Mouse (Mus musculus) liver, adult 2 months (tissue): Measurements from ENCODE around the gene Epha6. TPM values are rescaled to one million over a fixed set of nuclear protein-coding genes. Genes with fewer than 3 reads are reported as not detected.

ENCODE experiments used
- DNase-seq: peaks from one replicate; pipeline ENCODE4 v3.0.0-alpha.2; 2011; ENCODE audit warnings: low read depth, low spot score; ENCODE audit errors: extremely low read depth
- H3K27ac ChIP-seq: fragments of 200-500 bp; replicated peaks from 2 replicates; pipeline ENCODE4 v1.5.1; 2012; ENCODE audit warnings: low read depth, mild to moderate bottlenecking, control low read depth, inconsistent platforms, low read length; ENCODE audit not compliant: insufficient read depth
- H3K27me3 ChIP-seq: fragments of 200-500 bp; 2 replicates; pipeline ENCODE4 v1.6.1; 2012; ENCODE audit warnings: mild to moderate bottlenecking, moderate library complexity, low read length, inconsistent platforms; ENCODE audit not compliant: control insufficient read depth, insufficient read depth
- H3K36me3 ChIP-seq: fragments of 200-500 bp; 2 replicates; pipeline ENCODE4 v1.6.1; 2012; ENCODE audit warnings: low read length, inconsistent platforms; ENCODE audit not compliant: control insufficient read depth, insufficient read depth
- H3K4me1 ChIP-seq: fragments of 200-500 bp; 2 replicates; pipeline ENCODE4 v1.6.1; 2011; ENCODE audit warnings: low read length; ENCODE audit not compliant: control insufficient read depth, insufficient read depth
- H3K4me3 ChIP-seq: fragments of 200-500 bp; 2 replicates; pipeline ENCODE4 v1.5.1; 2011; ENCODE audit warnings: low read depth, mild to moderate bottlenecking, control low read depth, low read length, moderate library complexity; ENCODE audit not compliant: insufficient read depth
- H3K79me2 ChIP-seq: fragments of 200-500 bp; 2 replicates; pipeline ENCODE4 v1.6.1; 2012; ENCODE audit warnings: inconsistent platforms, mild to moderate bottlenecking, low read length, moderate library complexity; ENCODE audit not compliant: control insufficient read depth, insufficient read depth
- H3K9ac ChIP-seq: fragments of 200-500 bp; 2 replicates; pipeline ENCODE4 v1.6.1; 2012; ENCODE audit warnings: low read depth, mild to moderate bottlenecking, control low read depth, inconsistent platforms, low read length
- CTCF ChIP-seq: fragments of 200-500 bp; IDR thresholded peaks from 2 replicates; pipeline ENCODE4 v1.5.1; 2011; ENCODE audit warnings: low read depth, low read length, control low read depth
- POLR2A ChIP-seq: fragments of 200-500 bp; IDR thresholded peaks from 2 replicates; pipeline ENCODE4 v1.6.1; 2011; ENCODE audit warnings: low read length, control low read depth; ENCODE audit not compliant: insufficient read depth; ENCODE audit errors: extremely low read depth
- WGBS: fragments of 180-500 bp; shearing (Covaris S2); methylation state at CpG from one replicate; pipeline ENCODE4 v1.1.7; 2018; 5-methylcytosine and 5-hydroxymethylcytosine counted together
- polyA plus RNA-seq: library from polyadenylated mRNA; depleted of rRNA; stranded (reverse); fragments of >200 nt; gene quantifications from 2 replicates; pipeline ENCODE4 v1.2.3, GENCODE M21; 2012
- total RNA-seq: library from RNA; depleted of rRNA; stranded (reverse); fragments of >200 nt; gene quantifications from 2 replicates; pipeline ENCODE4 v1.2.3, GENCODE M21; 2014

Epha6 gene
- total and polyA plus RNA-seq, 2 experiments: not detected

GRCm38 (mm10) chr16:60095333-60095732, 510.0 kb downstream of the Epha6 start:
- H3K4me3 ChIP-seq: no peak overlapping the region
- no peaks in the 10 kb centered on the region for H3K27me3 ChIP-seq
- WGBS: 44% methylated on average over 1 of the region's 1 CpGs
- no peak overlapping the region for H3K27ac ChIP-seq
- H3K36me3 ChIP-seq: no peaks in the 10 kb centered on the region
- H3K79me2 ChIP-seq: no peaks in the 10 kb centered on the region
- H3K9ac ChIP-seq: no peak overlapping the region
- TF ChIP-seq CTCF: no peak
- TF ChIP-seq POLR2A: no peak
- no peaks in the 10 kb centered on the region for H3K4me1 ChIP-seq
- DNase-seq: no peak

DNA sequence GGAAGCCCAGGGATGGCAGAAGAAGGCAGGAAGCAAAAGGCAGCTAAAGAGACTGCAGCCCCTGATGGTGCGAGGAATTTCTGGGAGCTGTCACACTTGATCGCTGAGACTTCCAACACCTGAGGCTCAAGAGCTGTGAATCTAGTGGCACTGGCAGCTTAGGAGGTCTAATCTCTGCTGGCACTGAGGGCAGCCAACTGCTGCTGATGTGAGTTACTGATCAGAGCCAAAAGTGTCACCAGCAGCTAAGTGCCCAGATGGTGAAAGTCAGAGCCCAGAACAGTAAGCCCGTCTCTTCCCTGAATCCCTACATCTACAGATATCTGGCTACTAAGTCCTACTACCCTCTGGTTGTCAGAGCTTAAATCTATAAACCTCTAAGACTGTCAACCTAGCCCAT, 518.4 kb downstream of the Epha6 start:
- H3K27me3 ChIP-seq: no peaks in the 10 kb centered on the region
- no peak overlapping the region for H3K9ac ChIP-seq
- DNase-seq: no peak
- H3K79me2 ChIP-seq: no peaks in the 10 kb centered on the region
- H3K27ac ChIP-seq: no peak overlapping the region
- TF ChIP-seq CTCF: no peak
- no peak for TF ChIP-seq POLR2A
- H3K36me3 ChIP-seq: no peaks in the 10 kb centered on the region
- WGBS: 86% methylated on average over 3 of the region's 3 CpGs
- no peaks in the 10 kb centered on the region for H3K4me1 ChIP-seq
- no peak overlapping the region for H3K4me3 ChIP-seq

DNA sequence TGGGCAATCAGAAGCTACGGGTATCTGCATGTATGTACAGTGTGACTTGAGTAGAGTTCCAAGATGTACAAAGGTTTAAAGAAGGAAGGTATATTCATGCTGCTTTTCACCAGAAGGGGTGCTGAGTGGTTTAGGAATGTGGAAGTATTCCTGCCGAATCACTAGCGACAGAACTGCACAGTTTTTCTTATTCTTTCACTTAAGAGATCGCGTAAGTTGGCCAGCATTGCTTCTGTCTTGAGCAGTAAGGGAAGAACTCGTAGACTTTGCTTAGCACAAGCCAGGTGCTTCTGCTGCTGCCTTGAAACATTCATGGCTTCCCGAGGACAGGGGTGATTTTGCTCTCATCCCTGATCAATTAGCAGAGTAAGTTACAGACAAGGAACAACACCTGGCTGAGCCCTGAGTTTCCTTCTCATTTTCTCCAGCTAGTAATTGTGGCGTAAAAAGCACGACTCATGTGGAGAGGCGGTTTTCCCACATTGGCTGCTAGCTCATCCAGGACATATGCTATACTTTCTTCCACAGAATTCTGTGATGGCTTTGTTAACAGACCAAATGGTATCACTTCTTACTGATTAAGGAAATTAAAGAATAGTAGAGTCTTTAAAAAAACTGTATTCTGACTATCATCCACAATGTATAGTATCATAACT, 534.7 kb downstream of the Epha6 start:
- Histone ChIP-seq H3K4me1 (no peaks in the 10 kb centered on the region), H3K36me3 (no peaks in the 10 kb centered on the region), H3K79me2 (no peaks in the 10 kb centered on the region), H3K27ac (no peak overlapping the region), H3K9ac (no peak overlapping the region), H3K27me3 (no peaks in the 10 kb centered on the region), H3K4me3 (no peak overlapping the region)
- no peak for DNase-seq
- no peak for TF ChIP-seq POLR2A
- TF ChIP-seq CTCF: no peak
- WGBS: 85% methylated on average over 10 of the region's 10 CpGs

GRCm38 (mm10) chr16:60043809-60044208, 561.5 kb downstream of the Epha6 start:
- H3K4me1 ChIP-seq: no peaks in the 10 kb centered on the region
- H3K27me3 ChIP-seq: no peaks in the 10 kb centered on the region
- TF ChIP-seq CTCF (no peak), POLR2A (no peak)
- H3K36me3 ChIP-seq: no peaks in the 10 kb centered on the region
- no peak for DNase-seq
- H3K9ac ChIP-seq: no peak overlapping the region
- 71% methylated on average over 1 of the region's 1 CpGs for WGBS
- no peaks in the 10 kb centered on the region for H3K79me2 ChIP-seq
- H3K4me3 ChIP-seq: no peak overlapping the region
- no peak overlapping the region for H3K27ac ChIP-seq

- Histone ChIP-seq H3K4me1 (no peaks in the 10 kb centered on the region), H3K27ac (no peak overlapping the region), H3K79me2 (no peaks in the 10 kb centered on the region), H3K27me3 (no peaks in the 10 kb centered on the region), H3K9ac (no peak overlapping the region), H3K36me3 (no peaks in the 10 kb centered on the region), H3K4me3 (no peak overlapping the region)
- TF ChIP-seq POLR2A (no peak), CTCF (no peak)
- whole genome bisulfite sequencing: 32% methylated on average over 1 of the region's 1 CpGs
- DNase-seq: no peak
Measured at GRCm38 (mm10) chr16:60028381-60028780, 577.0 kb downstream of the Epha6 start.

DNA sequence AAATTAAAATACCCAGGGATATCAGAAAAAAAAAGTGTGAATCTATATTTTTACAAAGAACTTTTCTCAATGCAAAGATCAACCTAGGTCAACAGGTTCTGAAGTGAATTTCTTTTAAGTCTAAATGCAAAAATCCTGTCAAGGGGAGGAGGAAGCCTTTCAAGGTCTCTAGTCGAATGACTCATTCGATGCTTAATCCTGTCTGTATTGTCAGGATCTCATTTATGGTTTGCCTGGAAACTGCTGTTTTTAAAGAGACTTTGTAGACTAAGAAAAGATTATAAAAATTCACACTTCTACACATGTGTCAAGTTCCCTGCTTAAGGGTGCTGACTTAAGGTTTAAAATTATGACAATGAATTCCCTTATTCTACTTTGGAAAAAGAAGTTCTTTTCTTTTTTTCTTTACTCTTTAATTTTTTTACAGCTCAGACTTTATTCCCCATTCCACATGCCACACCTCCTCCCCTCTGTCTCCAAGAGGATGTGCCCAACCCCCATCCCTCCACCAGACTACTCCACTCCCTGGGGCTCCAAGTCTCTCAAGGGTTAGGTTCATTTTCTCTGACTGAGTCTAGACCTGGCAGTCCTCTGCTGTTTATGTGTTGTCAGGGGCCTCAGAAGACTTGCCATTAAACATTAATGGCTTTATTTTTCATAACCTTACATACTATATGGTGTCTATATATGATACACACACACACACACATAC, 598.3 kb downstream of the Epha6 start:
- H3K9ac ChIP-seq: no peak overlapping the region
- no peak overlapping the region for H3K4me3 ChIP-seq
- no peaks in the 10 kb centered on the region for H3K79me2 ChIP-seq
- H3K27me3 ChIP-seq: no peaks in the 10 kb centered on the region
- WGBS: 72% methylated on average over 2 of the region's 2 CpGs
- TF ChIP-seq CTCF: no peak
- no peak for TF ChIP-seq POLR2A
- H3K4me1 ChIP-seq: no peaks in the 10 kb centered on the region
- DNase-seq: no peak
- H3K36me3 ChIP-seq: no peaks in the 10 kb centered on the region
- H3K27ac ChIP-seq: no peak overlapping the region
